Mouse (Mus musculus) heart, embryonic 14.5 days (tissue): ENCODE data around the gene Actr3b. TPM values are rescaled to one million over a fixed set of nuclear protein-coding genes. Genes with fewer than 3 reads are reported as not detected.
"Not testable (repeated sequence)": the region's sequence is repeated elsewhere in the genome, so short reads cannot be mapped to it uniquely, and the experiment has no call there.

Experiments
- ATAC-seq: fragments of 200-750 bp; cut with Nextera tagmentation; 2 replicates; pipeline ENCODE4 v1.8.0; 2017; ENCODE audit warnings: low read depth, moderate TSS enrichment; ENCODE audit not compliant: insufficient number of reproducible peaks, insufficient read depth, low FRiP score
- H3K27ac ChIP-seq, 2 experiments: fragments of 200-500 bp in 1 of 2; fragments of 300-500 bp in 1 of 2; sonication (generic) in 1 of 2; replicated peaks in 1 of 2; 2 replicates each; pipeline ENCODE4 v1.5.1; 2012 to 2014; ENCODE audit warnings: low read depth in 2 of 2, low read length in 2 of 2, control low read depth in 1 of 2, mild to moderate bottlenecking in 1 of 2, mixed read lengths in 1 of 2; ENCODE audit not compliant: control insufficient read depth in 1 of 2, insufficient read depth in 1 of 2
- H3K27me3 ChIP-seq: fragments of 300-500 bp; sonication (generic); 2 replicates; pipeline ENCODE4 v1.6.1; 2014; ENCODE audit warnings: mild to moderate bottlenecking, low read length, control low read depth; ENCODE audit not compliant: control insufficient read depth, insufficient read depth
- H3K36me3 ChIP-seq: fragments of 300-500 bp; sonication (generic); 2 replicates; pipeline ENCODE4 v1.6.1; 2014; ENCODE audit warnings: mild to moderate bottlenecking, control low read depth, low read length, mixed read lengths; ENCODE audit not compliant: control insufficient read depth, insufficient read depth
- H3K4me1 ChIP-seq, 2 experiments: fragments of 200-500 bp in 1 of 2; fragments of 300-500 bp in 1 of 2; sonication (generic) in 1 of 2; 2 replicates each; pipeline ENCODE4 v1.6.1; 2012 to 2014; ENCODE audit warnings: low read length in 2 of 2, control low read depth in 1 of 2, mixed read lengths in 1 of 2; ENCODE audit not compliant: control insufficient read depth in 2 of 2, insufficient read depth in 2 of 2
- H3K4me2 ChIP-seq: fragments of 300-500 bp; sonication (generic); 2 replicates; pipeline ENCODE4 v1.6.1; 2014; ENCODE audit warnings: mild to moderate bottlenecking, low read length
- H3K4me3 ChIP-seq, 2 experiments: fragments of 200-500 bp in 1 of 2; fragments of 300-500 bp in 1 of 2; sonication (generic) in 1 of 2; 2 replicates each; pipeline ENCODE4 v1.5.1; 2012 to 2014; ENCODE audit warnings: low read length in 2 of 2, mild to moderate bottlenecking in 2 of 2, control low read depth in 1 of 2, low read depth in 1 of 2, moderate library complexity in 1 of 2; ENCODE audit not compliant: control insufficient read depth in 1 of 2, insufficient read depth in 1 of 2
- H3K9ac ChIP-seq: fragments of 300-500 bp; sonication (generic); 2 replicates; pipeline ENCODE4 v1.6.1; 2014; ENCODE audit warnings: mild to moderate bottlenecking, low read length
- H3K9me3 ChIP-seq: fragments of 300-500 bp; sonication (generic); 2 replicates; pipeline ENCODE4 v1.6.1; 2016; ENCODE audit warnings: low read length, control low read depth; ENCODE audit not compliant: control insufficient read depth
- WGBS: fragments of 180-500 bp; shearing (Covaris S2); extraction: QIAGEN DNeasy Blood & Tissue Kit; methylation state at CpG from one replicate; pipeline ENCODE4 v1.1.7; 2014; 5-methylcytosine and 5-hydroxymethylcytosine counted together
- polyA plus RNA-seq: library from polyadenylated mRNA; unstranded; fragments of >200 nt; fragmentation: Nextera tagmentation; extraction: Ambion mirVana; gene quantifications from 2 replicates; pipeline ENCODE4 v1.2.1, GENCODE M21; 2014

The Actr3b gene
- 40.5 and 43.7 TPM in 2 replicates for polyA plus RNA-seq

- WGBS: 1% methylated on average over 45 of the region's 45 CpGs
- Histone ChIP-seq H3K27ac (peak within 1 kb of the TSS; percentile 61 to 64), H3K9ac (peak within 1 kb of the TSS; percentile 78), H3K36me3 (no peaks in the 10 kb centered on the region), H3K9me3 (no peaks in the 10 kb centered on the region), H3K4me3 (peak within 1 kb of the TSS; percentile 66 to 72), H3K27me3 (no peaks in the 10 kb centered on the region), H3K4me1 (peaks cover 13 to 32% of the 10 kb centered on the region in 2 experiments), H3K4me2 (peak within 1 kb of the TSS; percentile 91)
- peak; percentile 94 for ATAC-seq
These were observed at the start of gene Actr3b for GRCm38 (mm10) chr5:25759460-25760409. Gene Actr3b, plus strand, starts transcription at chr5:25759997.

GRCm38 (mm10) chr5:25713001-25713706 lies 46.6 kb upstream of the Actr3b start:
- not testable (repeated sequence) for H3K36me3 ChIP-seq, H3K9ac ChIP-seq, H3K4me2 ChIP-seq, H3K4me1 ChIP-seq, H3K4me3 ChIP-seq, H3K27ac ChIP-seq, H3K9me3 ChIP-seq, ATAC-seq, H3K27me3 ChIP-seq
- 80% methylated on average over 4 of the region's 4 CpGs for WGBS

- H3K9ac ChIP-seq: no peak overlapping the region
- 66% methylated on average over 4 of the region's 4 CpGs for WGBS
- H3K9me3 ChIP-seq: 0 out of 2 replicates have a peak, but pooled peaks cover 2% of the 10 kb centered on the region
- H3K4me3 ChIP-seq: no peak overlapping the region
- H3K4me2 ChIP-seq: no peak overlapping the region
- H3K27me3 ChIP-seq: no peaks in the 10 kb centered on the region
- no peak for ATAC-seq
- H3K36me3 ChIP-seq: no peaks in the 10 kb centered on the region
- no peaks in the 10 kb centered on the region for H3K4me1 ChIP-seq
- no peak overlapping the region for H3K27ac ChIP-seq
These were observed 40.4 kb upstream of the Actr3b start for GRCm38 (mm10) chr5:25719390-25719789.

- no peak overlapping the region for H3K9ac ChIP-seq
- 0 out of 2 replicates have a peak, but pooled peaks cover 2% of the 10 kb centered on the region for H3K9me3 ChIP-seq
- no peaks in the 10 kb centered on the region for H3K4me1 ChIP-seq
- no peak for ATAC-seq
- H3K4me2 ChIP-seq: no peak overlapping the region
- no peak overlapping the region for H3K4me3 ChIP-seq
- H3K27me3 ChIP-seq: no peaks in the 10 kb centered on the region
- H3K27ac ChIP-seq: no peak overlapping the region
- 81% methylated on average over 2 of the region's 2 CpGs for WGBS
- no peaks in the 10 kb centered on the region for H3K36me3 ChIP-seq
These were observed 36.8 kb upstream of the Actr3b start for GRCm38 (mm10) chr5:25723016-25723415.

- Histone ChIP-seq H3K4me2 (no peak overlapping the region), H3K4me3 (no peak overlapping the region), H3K4me1 (no peaks in the 10 kb centered on the region), H3K27ac (no peak overlapping the region), H3K36me3 (no peaks in the 10 kb centered on the region), H3K9ac (no peak overlapping the region), H3K9me3 (0 out of 2 replicates have a peak, but pooled peaks cover 2% of the 10 kb centered on the region), H3K27me3 (no peaks in the 10 kb centered on the region)
- ATAC-seq: no peak
- 33% methylated on average over 1 of the region's 1 CpGs for WGBS
These were observed 35.6 kb upstream of the Actr3b start for GRCm38 (mm10) chr5:25724134-25724675.

- Histone ChIP-seq H3K4me1 (no peaks in the 10 kb centered on the region), H3K4me2 (no peak overlapping the region), H3K36me3 (no peaks in the 10 kb centered on the region), H3K27me3 (no peaks in the 10 kb centered on the region), H3K27ac (no peak overlapping the region), H3K9ac (no peak overlapping the region), H3K9me3 (no peaks in the 10 kb centered on the region), H3K4me3 (no peak overlapping the region)
- no peak for ATAC-seq
- 6% methylated on average over 1 of the region's 1 CpGs for WGBS
These were observed 25.5 kb upstream of the Actr3b start for GRCm38 (mm10) chr5:25734318-25734717.

GRCm38 (mm10) chr5:25735861-25736260 lies 23.9 kb upstream of the Actr3b start:
- Histone ChIP-seq H3K4me1 (no peaks in the 10 kb centered on the region), H3K36me3 (no peaks in the 10 kb centered on the region), H3K27ac (no peak overlapping the region), H3K9ac (no peak overlapping the region), H3K4me2 (no peak overlapping the region), H3K9me3 (no peaks in the 10 kb centered on the region), H3K4me3 (no peak overlapping the region), H3K27me3 (no peaks in the 10 kb centered on the region)
- no peak for ATAC-seq
- WGBS: 71% methylated on average over 2 of the region's 2 CpGs
